Mouse (Mus musculus) B cell, adult 2 months (primary cell): ENCODE measurements around the gene Lrp2.
A peak's percentile ranks its signal among the peaks of the same experiment; 100 is the strongest.

ENCODE experiments used
- DNase-seq, 2 experiments: peaks; one replicate each; pipeline ENCODE4 v3.0.0; 2022

Lrp2 gene

GRCm38 (mm10) chr2:69585886-69586398 lies at the start of gene Lrp2:
TSS of gene Lrp2 (minus strand) at chr2:69586065.
- peak in 1 of 2 experiments; percentile 2 for DNase-seq

DNA sequence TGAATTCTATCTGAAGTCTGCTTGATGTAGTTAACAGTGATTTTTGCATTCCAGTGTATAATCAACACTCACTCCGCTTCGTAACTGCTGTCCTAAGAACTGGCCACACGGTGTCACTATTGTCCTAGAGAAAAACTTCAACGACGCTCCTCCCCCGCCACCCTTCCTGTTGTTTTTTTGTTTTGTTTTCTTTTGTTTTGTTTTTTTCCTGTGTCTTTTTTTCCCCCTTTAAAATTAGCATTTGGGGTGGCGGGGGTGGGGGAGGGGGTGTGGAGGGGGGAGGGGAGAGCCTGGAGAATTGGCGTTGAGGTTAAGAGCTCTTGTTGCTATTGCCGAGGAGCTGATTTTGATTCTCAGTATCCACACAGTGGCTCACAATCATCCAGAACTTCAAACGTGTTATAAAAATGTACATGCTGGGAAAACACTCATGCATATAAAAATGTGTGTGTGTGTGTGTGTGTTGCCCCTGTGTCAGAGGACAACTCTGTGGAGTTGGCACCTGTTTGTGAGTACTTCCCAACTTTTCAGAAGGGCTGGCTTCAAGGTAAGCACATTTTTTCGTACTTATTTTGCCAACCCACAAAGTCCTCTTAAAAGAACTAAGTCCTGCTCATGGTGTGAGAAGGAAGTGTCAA lies 49.3 kb upstream of the Lrp2 start:
- DNase-seq: peak; percentile 70 to 74

- DNase-seq: peak; percentile 46 to 58
Measured at GRCm38 (mm10) chr2:69631449-69631848, 45.6 kb upstream of the Lrp2 start.

GRCm38 (mm10) chr2:69630792-69631191 lies 44.9 kb upstream of the Lrp2 start:
- DNase-seq: no peak

GRCm38 (mm10) chr2:69629914-69630313 lies 44.0 kb upstream of the Lrp2 start:
- DNase-seq: no peak

GRCm38 (mm10) chr2:69629215-69629614 lies 43.4 kb upstream of the Lrp2 start:
- DNase-seq: no peak

- no peak for DNase-seq
Measured at GRCm38 (mm10) chr2:69619286-69619685, 33.4 kb upstream of the Lrp2 start.

- DNase-seq: no peak
Measured at GRCm38 (mm10) chr2:69618336-69618735, 32.5 kb upstream of the Lrp2 start.

DNA sequence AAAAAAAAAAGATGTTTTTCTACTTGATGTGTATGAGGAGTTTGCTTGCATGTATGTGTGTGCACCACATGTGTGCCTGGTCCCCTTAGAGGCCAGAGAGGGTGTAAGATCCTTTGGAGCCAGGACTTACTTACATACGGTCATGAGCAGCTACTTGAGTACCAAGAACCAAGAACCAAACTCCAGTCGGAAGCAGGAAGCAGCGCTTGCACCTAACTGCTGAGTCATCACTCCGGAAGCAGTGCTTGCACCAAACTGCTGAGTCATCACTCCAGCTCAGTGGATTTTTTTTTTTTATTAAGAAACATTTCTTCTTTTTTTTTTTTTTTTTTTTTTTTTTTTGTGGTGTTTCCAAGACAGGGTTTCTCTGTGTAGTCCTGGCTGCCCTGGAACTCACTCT lies 27.4 kb upstream of the Lrp2 start:
- DNase-seq: no peak

GRCm38 (mm10) chr2:69612716-69613115 lies 26.9 kb upstream of the Lrp2 start:
- DNase-seq: no peak

DNA sequence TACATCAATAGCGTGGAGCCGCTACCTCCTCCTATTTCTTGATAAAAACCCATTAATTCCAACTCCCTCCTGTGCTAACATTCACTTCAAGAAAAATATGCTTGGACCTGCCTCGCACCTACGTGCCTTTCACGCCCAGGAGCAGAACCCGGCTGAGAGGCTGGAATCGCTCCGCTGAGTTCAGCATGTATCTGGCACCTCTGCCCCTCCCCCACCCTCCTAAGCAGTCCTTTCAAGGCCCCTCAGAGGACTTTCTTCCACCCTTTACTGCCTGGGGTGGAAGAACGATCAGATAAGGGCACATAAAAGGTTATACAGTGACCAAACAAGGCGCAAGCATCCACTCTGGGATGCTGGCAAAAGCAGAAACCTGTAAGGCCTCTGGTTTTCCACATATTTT lies 26.4 kb upstream of the Lrp2 start:
- DNase-seq: no peak

GRCm38 (mm10) chr2:69606621-69607020 lies 20.8 kb upstream of the Lrp2 start:
- no peak for DNase-seq

GRCm38 (mm10) chr2:69603726-69604393 lies 18.0 kb upstream of the Lrp2 start:
- DNase-seq: no peak

DNA sequence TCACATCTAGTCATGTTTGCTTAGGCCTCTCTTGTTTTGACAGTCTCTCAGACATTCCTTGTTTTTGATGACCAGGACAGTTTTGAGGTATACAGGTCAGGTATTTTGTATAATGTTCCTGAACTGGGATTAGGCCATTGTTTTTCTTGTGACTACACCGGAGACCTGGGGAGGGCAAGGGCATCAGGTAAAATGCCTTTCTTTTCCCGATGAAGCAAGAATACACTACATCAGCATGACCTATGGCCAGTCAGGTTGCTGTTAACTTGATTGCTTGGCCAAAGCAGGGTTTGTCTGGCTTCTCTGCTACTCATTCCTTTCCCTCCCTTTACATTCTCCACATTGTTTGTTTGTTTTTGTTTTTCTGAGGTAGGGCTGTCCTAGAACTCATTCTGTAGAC lies 7.3 kb upstream of the Lrp2 start:
- no peak for DNase-seq

GRCm38 (mm10) chr2:69592536-69592935 lies 6.7 kb upstream of the Lrp2 start:
- DNase-seq: no peak

GRCm38 (mm10) chr2:69591966-69592505 lies 6.2 kb upstream of the Lrp2 start:
- DNase-seq: no peak

DNA sequence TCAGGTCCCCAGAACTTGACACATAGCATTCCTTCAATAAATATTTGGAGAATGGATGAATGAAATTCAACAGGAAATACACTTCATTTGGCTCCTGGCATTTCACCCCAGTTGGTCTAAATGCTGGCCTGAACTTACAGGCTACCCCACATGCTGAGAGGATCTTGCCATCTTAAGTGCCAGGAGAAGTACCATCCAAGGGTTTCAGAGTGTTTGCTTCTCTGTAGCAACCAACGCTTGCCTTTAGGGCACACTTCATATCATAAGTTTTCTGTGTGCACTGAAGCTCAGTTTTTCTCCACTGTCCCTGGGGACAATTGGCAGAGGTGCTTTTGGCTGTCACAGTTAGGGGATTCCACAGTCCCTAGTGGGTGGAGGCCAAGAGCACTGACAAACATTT lies 4.7 kb upstream of the Lrp2 start:
- DNase-seq: no peak

DNA sequence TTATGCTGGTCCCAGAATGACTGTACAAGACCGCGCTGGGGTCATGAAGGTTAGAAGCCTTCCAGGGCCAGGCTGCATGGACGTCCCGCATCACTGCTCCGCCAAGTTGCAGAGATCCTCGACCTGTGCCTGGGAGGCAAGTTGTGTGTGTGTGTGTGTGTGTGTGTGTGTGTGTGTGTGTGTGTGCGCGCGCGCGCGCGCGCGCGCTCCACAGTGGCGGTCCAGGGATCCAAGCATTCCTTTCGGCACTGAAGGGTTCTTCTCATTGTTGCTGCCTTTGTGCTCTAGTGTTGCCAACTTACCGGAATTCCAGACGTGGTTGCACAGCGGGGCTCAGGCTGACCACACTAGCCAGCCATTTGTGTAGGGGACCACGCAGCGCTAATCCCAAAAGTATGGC lies 2.0 kb upstream of the Lrp2 start:
- DNase-seq: no peak

DNA sequence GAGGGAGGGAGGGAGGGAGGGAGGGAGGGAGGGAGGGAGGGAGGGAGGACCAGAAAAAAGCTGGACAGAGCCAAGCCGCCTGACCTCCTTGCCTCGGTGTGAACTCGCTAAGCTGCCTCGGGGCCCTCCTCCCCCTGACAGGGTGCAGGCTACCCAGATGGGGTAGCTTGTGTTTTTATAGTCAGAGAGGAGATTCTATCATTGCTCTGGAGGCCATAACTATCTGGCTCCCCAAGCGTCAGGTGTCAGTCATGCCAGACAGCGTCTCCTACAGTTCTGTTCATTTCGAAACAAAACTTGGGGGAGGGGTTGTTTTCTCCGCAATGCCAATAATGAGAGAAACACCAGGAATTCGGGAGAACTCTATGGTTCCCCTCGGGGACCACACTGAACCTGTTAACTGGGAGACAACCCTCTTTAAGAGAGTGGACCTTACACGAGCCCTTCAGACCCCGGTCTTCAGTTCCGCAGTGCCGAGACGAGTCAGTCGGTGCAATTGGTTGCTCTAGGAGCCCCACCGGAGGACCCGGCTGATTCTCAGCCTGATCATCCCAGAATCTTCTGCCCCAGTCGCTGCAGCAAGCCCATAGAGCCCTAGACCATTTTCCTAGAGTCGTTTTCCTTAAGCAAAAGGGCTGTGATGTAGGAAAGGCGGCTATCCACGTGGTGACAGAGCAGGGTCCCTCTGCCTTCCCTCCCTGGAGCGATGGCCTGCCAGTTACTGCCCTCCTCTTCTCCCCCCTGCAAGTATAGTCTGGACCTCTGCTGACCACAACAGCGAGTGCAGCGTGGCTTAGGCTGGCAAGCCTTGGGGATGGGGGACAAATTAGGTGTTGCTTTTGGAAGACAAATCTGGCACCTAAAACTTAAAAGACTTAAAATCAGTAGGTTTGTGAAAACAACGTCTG lies 1.2 kb upstream of the Lrp2 start:
- DNase-seq: no peak

GRCm38 (mm10) chr2:69585191-69585885 lies 527 bp downstream of the Lrp2 start:
- peak in 1 of 2 experiments; percentile 2 for DNase-seq

DNA sequence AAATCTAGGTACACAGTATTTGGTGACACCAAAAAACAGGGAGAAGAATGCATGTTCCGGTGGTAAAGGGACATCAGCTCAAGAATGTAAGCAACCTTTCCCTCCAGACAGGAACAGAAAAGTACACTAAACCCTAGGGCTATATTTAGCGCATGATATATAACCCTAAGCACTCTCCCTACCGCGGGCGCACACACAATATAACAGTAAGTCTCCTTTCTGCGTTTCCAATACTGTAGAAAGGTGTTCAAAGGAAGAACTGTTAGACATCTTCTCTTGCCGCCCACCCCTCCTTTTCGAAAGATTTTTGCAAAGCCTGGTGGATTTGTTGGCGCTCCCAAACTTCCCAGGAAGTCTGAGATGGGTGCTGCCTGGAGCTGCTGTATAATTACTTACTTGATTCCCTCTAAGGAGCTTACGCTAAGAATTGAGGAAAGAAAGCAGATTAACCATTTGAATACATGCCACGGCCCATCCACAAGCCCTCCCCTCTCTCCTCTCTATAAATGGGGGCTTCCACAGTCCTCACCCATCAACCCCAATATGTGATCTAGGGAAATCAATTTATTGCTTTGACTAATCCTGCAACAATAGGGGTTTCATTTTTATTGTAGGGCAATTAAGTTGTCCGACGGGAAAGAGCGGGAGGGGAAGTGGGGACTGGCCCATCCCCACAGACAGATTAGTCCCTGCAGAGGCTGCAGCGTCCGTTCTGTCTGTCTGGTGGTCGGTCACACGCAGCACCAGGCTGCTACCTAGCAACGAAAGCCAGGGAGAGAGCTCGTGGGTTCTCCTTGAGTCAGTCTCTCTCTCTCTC lies 1.5 kb downstream of the Lrp2 start:
- DNase-seq: no peak

- no peak for DNase-seq
Measured at GRCm38 (mm10) chr2:69582861-69583260, 3.0 kb downstream of the Lrp2 start.
